Mouse (Mus musculus): ENCODE data around the gene Nin.

DNA sequence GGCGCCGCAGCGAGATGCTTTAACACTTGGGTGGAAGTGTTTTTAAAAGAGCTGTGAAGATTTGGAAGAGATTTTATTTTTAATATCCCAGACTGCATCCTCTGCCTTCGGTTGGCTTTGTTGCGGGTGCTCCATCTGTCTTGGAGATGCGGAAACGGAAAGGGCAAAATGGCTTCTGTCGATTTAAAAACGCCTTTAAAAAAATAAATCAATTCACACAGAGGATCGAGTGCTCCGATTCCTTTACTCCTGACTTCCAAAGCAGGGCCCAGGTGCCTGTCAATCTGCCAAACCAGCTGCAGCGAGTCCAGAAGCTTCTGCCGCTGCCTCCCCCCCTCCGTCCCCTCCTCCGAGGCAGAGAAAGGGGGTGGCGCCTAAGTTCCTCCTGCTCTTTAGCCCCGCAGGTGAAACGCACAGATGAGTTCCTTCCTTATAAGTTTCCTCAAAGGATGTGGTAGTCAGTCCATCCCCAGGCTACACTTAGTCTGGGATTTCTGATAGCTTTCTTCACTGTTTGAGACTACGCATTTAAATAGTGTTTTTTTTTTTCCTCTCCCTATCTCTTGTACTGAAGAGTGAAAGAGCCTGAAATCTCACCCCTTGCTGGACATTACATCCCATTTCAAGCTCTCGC, 17.6 kb upstream of the Nin start:
- TF ChIP-seq CTCF (IDR thresholded peaks at IDR 0.05; ENCODE audit: insufficient read depth, low read depth, low read length) (no peak), POLR2A (IDR thresholded peaks at IDR 0.05; ENCODE audit: insufficient read depth, low read depth, low read length) (no peak)

Data from olfactory bulb, adult 2 months (tissue).